Mouse (Mus musculus) cerebellum, adult 2 months (tissue): ENCODE data around the gene Smarce1.

Experiments
- CTCF ChIP-seq: fragments of 200-500 bp; IDR thresholded peaks from 2 replicates; pipeline ENCODE4 v1.5.1; 2011; ENCODE audit warnings: low read depth, mild to moderate bottlenecking, control low read depth, low read length, moderate library complexity, borderline replicate concordance; ENCODE audit not compliant: insufficient read depth
- POLR2A ChIP-seq: fragments of 200-500 bp; IDR thresholded peaks from 2 replicates; pipeline ENCODE4 v1.6.1; 2011; ENCODE audit warnings: low read length, control low read depth, borderline replicate concordance; ENCODE audit not compliant: insufficient read depth

DNA sequence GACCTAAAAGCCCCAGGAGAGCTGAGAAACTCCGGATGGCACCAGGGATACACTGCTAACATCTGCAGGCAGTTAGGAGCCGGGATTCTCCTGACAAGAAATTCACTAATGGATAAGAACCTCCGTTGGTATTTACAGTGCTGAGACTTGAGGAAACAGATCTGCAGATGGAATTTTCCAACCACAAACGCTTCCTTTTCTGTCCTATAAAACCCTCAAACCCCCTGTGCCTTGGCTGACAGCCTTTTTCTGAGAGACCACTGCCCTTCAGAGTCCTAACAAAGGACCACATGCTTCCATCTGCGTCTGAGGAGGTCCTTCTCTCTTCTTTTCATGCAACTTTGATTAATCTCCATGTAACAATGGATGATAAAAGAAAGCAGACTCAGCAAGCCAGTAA lies 69.2 kb downstream of the Smarce1 start:
- no peak for TF ChIP-seq CTCF
- no peak for TF ChIP-seq POLR2A
